Mouse (Mus musculus) neural tube, embryonic 14.5 days (tissue): Measurements from ENCODE around the gene Slc25a19. TPM values are rescaled to one million over a fixed set of nuclear protein-coding genes. Genes with fewer than 3 reads are reported as not detected.

ENCODE experiments used
- ATAC-seq: fragments of 200-750 bp; cut with Nextera tagmentation; 2 replicates; pipeline ENCODE4 v1.8.0; 2017; ENCODE audit warnings: low read depth, mild to moderate bottlenecking, moderate TSS enrichment, moderate library complexity
- H3K27ac ChIP-seq: fragments of 300-500 bp; sonication (generic); 2 replicates; pipeline ENCODE4 v1.5.1; 2014; ENCODE audit warnings: low read depth, mild to moderate bottlenecking, control low read depth, low read length, moderate library complexity, mixed read lengths
- H3K27me3 ChIP-seq: fragments of 300-500 bp; sonication (generic); 2 replicates; pipeline ENCODE4 v1.6.1; 2014; ENCODE audit warnings: low read length; ENCODE audit not compliant: control insufficient read depth, insufficient read depth
- H3K36me3 ChIP-seq: fragments of 300-500 bp; sonication (generic); 2 replicates; pipeline ENCODE4 v1.6.1; 2014; ENCODE audit warnings: low read length, mixed read lengths; ENCODE audit not compliant: control insufficient read depth, insufficient read depth
- H3K4me1 ChIP-seq: fragments of 300-500 bp; sonication (generic); 2 replicates; pipeline ENCODE4 v1.6.1; 2014; ENCODE audit warnings: low read length; ENCODE audit not compliant: control insufficient read depth, insufficient read depth
- H3K4me2 ChIP-seq: fragments of 300-500 bp; sonication (generic); 2 replicates; pipeline ENCODE4 v1.6.1; 2014; ENCODE audit warnings: mild to moderate bottlenecking, low read depth, low read length, control low read depth
- H3K4me3 ChIP-seq: fragments of 300-500 bp; sonication (generic); 2 replicates; pipeline ENCODE4 v1.5.1; 2014; ENCODE audit warnings: low read depth, low read length, control low read depth, mixed read lengths
- H3K9ac ChIP-seq: fragments of 300-500 bp; sonication (generic); replicated peaks from 2 replicates; pipeline ENCODE4 v1.6.1; 2014; ENCODE audit warnings: low read depth, mild to moderate bottlenecking, control low read depth, low read length, mixed read lengths
- H3K9me3 ChIP-seq: fragments of 300-500 bp; sonication (generic); 2 replicates; pipeline ENCODE4 v1.6.1; 2016; ENCODE audit warnings: low read length; ENCODE audit not compliant: control insufficient read depth
- WGBS: fragments of 180-500 bp; shearing (Covaris S2); extraction: QIAGEN DNeasy Blood & Tissue Kit; methylation state at CpG from one replicate; pipeline ENCODE4 v1.1.7; 2014; 5-methylcytosine and 5-hydroxymethylcytosine counted together
- polyA plus RNA-seq: library from polyadenylated mRNA; unstranded; fragments of >200 nt; fragmentation: Nextera tagmentation; extraction: Ambion mirVana; gene quantifications from 2 replicates; pipeline ENCODE4 v1.2.1, GENCODE M21; 2014

Gene Slc25a19
- polyA plus RNA-seq, 1 experiment from 2014 or later, result 53.0 TPM

DNA sequence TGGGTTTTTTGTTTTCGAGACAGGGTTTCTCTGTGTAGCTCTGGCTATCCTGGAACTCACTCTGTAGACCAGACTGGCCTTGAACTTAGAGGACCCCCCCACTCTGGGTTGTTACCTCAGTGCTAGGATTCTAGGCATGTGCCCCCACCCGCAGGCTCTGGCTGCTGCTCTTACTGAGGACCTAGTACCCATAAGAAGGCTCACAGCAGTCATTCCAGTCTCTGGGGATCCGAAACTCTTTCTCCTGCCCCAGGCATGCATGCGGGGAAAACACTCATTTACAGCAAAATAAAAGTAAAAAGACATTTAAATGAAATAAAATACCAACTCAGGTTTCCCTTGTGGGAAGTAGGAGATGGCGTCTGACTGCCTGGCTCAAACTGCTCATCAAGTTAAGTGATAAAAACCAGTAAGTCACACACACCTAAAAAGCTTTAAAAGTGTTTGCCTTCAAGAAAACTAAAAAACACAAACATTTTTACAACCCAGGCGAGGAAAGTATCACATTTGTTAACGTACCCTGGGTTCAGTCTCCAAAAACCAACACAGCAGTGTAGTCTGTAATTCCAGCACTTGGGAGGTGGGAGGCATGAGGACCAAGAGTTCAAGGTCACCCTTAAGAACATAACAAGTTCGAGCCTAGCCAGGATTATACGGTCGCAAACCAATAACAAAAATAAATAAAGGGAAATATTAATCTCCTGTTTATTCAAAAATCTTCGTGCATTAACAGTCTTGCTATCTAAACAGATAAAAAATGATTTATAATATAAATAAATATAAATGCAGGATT lies 1.1 kb downstream of the Slc25a19 start:
- 0 out of 2 replicates have a peak, but pooled peaks cover 6% of the 10 kb centered on the region for H3K4me1 ChIP-seq
- no peaks in the 10 kb centered on the region; the same call in none of the 2 replicates for H3K36me3 ChIP-seq
- peak overlapping the region; percentile 59 for H3K9ac ChIP-seq
- peak overlapping the region; percentile 93 for H3K4me2 ChIP-seq
- no peak for ATAC-seq
- 56% methylated on average over 11 of the region's 11 CpGs for WGBS
- no peak overlapping the region for H3K27ac ChIP-seq
- no peaks in the 10 kb centered on the region for H3K27me3 ChIP-seq
- H3K4me3 ChIP-seq, result peak overlapping the region; percentile 64
- no peaks in the 10 kb centered on the region for H3K9me3 ChIP-seq

DNA sequence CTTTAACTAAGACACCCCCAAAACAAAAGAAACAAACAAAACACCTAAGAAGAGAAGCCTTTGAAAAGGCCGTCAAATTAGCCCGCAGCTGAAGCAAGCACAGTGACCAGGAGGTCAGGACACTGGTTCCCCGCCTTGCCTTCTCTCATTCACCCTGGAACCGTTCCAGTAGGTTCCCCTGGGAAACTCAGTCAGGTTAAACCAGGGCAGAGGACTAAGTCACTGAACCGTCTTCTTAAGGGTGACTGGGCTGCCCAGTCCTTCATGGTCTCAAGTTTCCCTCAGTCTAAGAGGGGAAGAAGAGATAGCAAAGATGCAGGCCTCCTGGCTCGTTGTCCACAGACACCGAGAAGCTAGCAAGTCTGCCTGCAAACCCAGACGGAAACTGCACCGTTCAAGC lies 2.2 kb downstream of the Slc25a19 start:
- Histone ChIP-seq H3K9ac (no peak overlapping the region), H3K4me1 (0 out of 2 replicates have a peak, but pooled peaks cover 6% of the 10 kb centered on the region), H3K36me3 (peaks cover 3% of the 10 kb centered on the region), H3K27ac (no peak overlapping the region), H3K4me2 (no peak overlapping the region), H3K9me3 (no peaks in the 10 kb centered on the region), H3K27me3 (no peaks in the 10 kb centered on the region), H3K4me3 (no peak overlapping the region)
- WGBS, result 88% methylated on average over 9 of the region's 9 CpGs
- ATAC-seq, result no peak

DNA sequence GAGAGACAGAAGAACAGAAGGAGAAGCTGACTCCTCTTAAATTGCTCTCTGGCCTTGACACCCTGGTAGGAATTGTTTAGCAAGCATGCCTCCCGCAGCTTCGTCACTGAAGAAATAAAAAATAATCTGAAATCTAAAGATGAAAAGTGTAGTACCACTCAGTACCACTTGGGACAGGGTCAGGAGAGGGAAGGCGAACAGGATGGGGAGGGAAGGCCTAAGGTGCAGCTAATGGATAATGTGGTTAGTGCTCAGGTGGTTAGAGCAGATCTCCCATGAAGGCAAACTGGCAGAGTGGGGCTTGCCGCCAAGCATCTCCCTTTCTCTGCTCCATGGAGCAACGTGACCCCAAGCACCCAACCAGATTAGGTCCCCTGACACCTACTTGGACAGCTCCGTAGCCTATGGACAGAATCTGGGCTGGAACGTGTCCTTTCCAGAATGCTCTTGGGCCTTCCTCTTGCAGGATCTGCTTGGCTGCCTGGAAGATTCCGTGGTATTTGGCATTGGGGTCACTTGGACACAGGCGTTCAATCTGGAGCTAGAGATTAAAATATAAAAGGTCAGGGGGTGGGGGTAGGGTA lies 4.5 kb downstream of the Slc25a19 start:
- Histone ChIP-seq H3K4me2 (no peak overlapping the region), H3K9me3 (no peaks in the 10 kb centered on the region), H3K27ac (no peak overlapping the region), H3K9ac (no peak overlapping the region), H3K36me3 (peaks cover 7% of the 10 kb centered on the region), H3K4me1 (0 out of 2 replicates have a peak, but pooled peaks cover 6% of the 10 kb centered on the region), H3K27me3 (no peaks in the 10 kb centered on the region), H3K4me3 (no peak overlapping the region)
- ATAC-seq, result no peak
- 79% methylated on average over 9 of the region's 9 CpGs for WGBS

DNA sequence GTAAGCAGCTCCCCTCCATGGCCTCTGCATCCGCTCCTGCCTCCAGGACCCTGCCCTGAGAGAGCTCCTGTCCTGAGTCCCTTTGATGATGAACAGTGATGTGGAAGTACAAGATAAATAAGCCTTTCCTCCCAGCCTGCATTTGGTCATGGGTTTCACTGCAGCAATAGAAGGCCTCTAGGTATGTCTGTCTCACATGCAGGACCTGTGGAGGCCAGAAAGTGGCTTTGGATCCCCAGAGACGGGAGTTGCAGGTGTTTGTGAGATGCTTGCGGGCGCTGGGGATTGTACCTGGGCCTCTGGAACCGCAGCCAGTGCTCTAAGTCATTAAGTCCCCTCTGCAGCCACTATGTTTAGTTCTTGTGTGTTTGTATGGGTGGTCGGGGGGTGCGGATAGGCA lies 8.1 kb downstream of the Slc25a19 start:
- no peak for ATAC-seq
- Histone ChIP-seq H3K4me3 (no peak overlapping the region), H3K9ac (no peak overlapping the region), H3K36me3 (peaks cover 12% of the 10 kb centered on the region), H3K27me3 (no peaks in the 10 kb centered on the region), H3K9me3 (no peaks in the 10 kb centered on the region), H3K4me1 (no peaks in the 10 kb centered on the region), H3K27ac (no peak overlapping the region), H3K4me2 (no peak overlapping the region)
- WGBS, result 97% methylated on average over 7 of the region's 7 CpGs

DNA sequence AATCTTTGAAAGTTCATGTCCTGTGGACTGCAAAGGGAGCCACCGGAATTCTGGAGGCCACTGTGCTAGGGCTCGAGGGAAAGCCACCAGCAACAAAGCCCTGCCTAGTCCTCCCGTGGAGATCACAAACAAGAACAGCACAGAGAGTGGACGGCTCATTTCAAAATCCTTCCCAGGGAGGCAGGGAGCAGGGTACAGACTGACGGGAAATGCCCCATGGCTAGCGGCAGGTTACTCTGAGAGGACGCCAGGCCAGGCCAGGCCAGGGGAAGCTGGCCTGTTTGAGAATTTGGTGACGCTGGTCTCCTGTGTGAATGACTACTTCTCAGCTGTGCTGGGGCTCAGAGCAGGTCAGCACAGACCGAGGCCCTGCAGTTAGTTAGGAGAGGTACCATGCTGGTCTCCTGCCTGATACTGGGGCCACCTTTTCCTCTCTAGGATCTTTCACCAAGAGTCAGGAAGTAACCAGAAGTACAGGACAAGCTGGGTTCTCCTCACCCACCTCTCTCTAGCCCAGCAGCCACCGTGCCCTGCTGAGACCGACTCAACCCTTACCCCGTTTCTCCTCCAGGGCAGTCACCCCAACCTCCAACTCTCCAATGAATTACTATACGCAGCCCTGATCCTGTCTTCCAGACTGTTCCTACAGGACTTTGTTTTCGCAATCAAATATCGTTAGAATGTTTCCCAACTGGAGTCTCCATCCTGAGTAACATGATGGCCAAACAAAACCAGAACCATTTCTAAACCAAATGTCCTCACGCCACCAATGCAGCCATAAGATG lies 9.2 kb downstream of the Slc25a19 start:
- ATAC-seq, result no peak
- Histone ChIP-seq H3K36me3 (peaks cover 15% of the 10 kb centered on the region), H3K4me2 (no peak overlapping the region), H3K4me3 (no peak overlapping the region), H3K27me3 (no peaks in the 10 kb centered on the region), H3K9ac (no peak overlapping the region), H3K9me3 (no peaks in the 10 kb centered on the region), H3K27ac (no peak overlapping the region), H3K4me1 (no peaks in the 10 kb centered on the region)
- WGBS, result 88% methylated on average over 16 of the region's 16 CpGs

DNA sequence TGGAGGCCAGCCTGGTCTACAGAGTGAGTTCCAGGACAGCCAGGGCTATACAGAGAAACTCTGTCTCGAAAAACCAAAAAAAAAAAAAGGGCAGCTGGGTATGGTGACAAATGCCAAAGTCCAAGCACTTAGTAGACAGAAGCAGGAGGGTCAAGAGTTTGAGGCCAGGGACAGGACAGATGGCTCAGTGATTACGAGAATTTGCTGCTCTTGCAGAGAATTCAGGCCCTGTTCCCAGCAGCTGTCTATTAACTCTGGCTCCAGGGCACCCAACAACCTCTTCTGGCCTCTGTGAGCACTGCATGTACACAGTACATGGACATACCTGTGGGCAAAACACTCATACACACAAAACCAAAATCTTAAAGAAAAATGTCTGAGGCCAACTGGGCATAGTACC lies 10.1 kb downstream of the Slc25a19 start:
- Histone ChIP-seq H3K36me3 (peaks cover 15% of the 10 kb centered on the region), H3K9me3 (no peaks in the 10 kb centered on the region), H3K4me3 (no peak overlapping the region), H3K9ac (no peak overlapping the region), H3K27ac (no peak overlapping the region), H3K27me3 (no peaks in the 10 kb centered on the region), H3K4me2 (no peak overlapping the region), H3K4me1 (no peaks in the 10 kb centered on the region)
- WGBS, result 83% methylated on average over 2 of the region's 2 CpGs
- no peak for ATAC-seq

DNA sequence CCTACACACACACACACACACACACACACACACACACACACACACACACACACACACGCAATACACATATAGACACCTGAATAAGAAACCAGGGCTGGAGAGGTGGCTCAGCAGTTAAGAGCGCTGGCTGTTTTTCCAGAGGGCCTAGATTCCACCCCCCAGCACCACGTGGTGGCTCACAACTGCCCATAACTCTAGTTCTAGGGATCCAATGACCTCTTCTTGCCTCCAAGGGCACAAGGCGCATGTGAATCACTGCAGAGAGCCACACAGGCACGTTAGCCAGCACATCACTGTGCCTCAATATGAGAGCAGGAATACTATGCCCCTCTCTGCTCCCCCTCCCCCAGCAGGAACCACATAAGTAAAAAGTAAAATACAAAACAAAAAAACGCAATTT lies 11.2 kb downstream of the Slc25a19 start:
- Histone ChIP-seq H3K27ac (no peak overlapping the region), H3K27me3 (no peaks in the 10 kb centered on the region), H3K9ac (no peak overlapping the region), H3K4me2 (no peak overlapping the region), H3K36me3 (peaks cover 15% of the 10 kb centered on the region), H3K4me3 (no peak overlapping the region), H3K4me1 (peaks cover 2% of the 10 kb centered on the region; the same call in 1 of the 2 replicates), H3K9me3 (no peaks in the 10 kb centered on the region)
- ATAC-seq, result no peak
- 81% methylated on average over 6 of the region's 6 CpGs for WGBS

DNA sequence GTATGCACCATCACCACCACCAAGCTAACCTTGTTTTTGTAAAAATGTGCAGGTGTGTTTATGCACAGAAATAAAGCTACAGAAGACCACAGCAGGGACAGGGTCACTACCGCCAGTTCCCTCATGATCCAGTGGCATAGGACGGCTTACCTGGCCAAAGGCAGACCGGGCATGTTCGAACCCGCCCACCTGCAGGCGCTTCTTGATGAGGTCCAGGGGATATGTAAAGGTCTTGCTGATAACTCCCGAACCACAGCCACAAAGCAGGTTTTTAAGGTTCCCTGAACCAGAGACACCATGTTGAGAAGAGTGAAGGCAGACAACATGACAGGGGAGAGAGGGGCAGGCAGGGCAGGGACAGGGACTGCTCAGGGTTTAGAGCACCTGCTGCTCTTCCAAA lies 11.7 kb downstream of the Slc25a19 start:
- Histone ChIP-seq H3K27ac (no peak overlapping the region), H3K4me1 (peaks cover 6% of the 10 kb centered on the region; the same call in 1 of the 2 replicates), H3K27me3 (no peaks in the 10 kb centered on the region), H3K9me3 (no peaks in the 10 kb centered on the region), H3K4me2 (no peak overlapping the region), H3K9ac (no peak overlapping the region), H3K36me3 (peaks cover 15% of the 10 kb centered on the region), H3K4me3 (no peak overlapping the region)
- ATAC-seq, result no peak
- 95% methylated on average over 7 of the region's 7 CpGs for WGBS

DNA sequence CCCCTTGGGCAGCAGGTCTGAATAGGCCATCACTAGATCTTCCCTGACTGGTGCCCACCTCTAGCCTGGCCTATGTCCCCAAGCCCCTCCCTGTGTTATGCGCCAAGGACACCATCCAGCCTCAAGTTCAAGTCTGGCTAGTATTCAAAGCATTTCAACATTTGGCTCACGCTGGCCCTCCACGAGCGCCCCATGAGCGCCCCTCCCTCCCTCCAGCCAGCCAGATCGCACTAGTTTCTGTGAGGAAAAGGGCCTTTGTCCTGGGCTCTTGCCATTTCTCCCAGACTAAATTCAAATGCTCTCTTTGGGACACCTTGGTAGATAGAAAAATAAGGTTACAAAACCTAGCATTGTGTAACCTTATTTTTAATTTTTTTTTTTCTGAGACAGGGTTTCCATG lies 12.2 kb downstream of the Slc25a19 start:
- no peak overlapping the region for H3K9ac ChIP-seq

More for the DNA sequence above, 12.2 kb downstream of the Slc25a19 start:
- Histone ChIP-seq H3K4me2 (no peak overlapping the region), H3K9me3 (no peaks in the 10 kb centered on the region), H3K27me3 (no peaks in the 10 kb centered on the region), H3K4me1 (peaks cover 6% of the 10 kb centered on the region; the same call in 1 of the 2 replicates), H3K27ac (no peak overlapping the region), H3K36me3 (peaks cover 12% of the 10 kb centered on the region), H3K4me3 (no peak overlapping the region)
- 93% methylated on average over 6 of the region's 6 CpGs for WGBS
- ATAC-seq, result no peak
